Mouse (Mus musculus) myocyte (in vitro differentiated cells): Measurements from ENCODE around the gene Gm47289.

Source experiments
- MAX ChIP-seq: IDR thresholded peaks from one replicate; pipeline ENCODE4 v1.6.1; 2011; ENCODE audit warnings: low read depth, mild to moderate bottlenecking, control low read depth
- MYOD1 ChIP-seq, 3 experiments: IDR thresholded peaks; one replicate each; pipeline ENCODE4 v1.6.1; 2011; ENCODE audit warnings: control low read depth in 2 of 3, low read depth in 2 of 3, mild to moderate bottlenecking in 2 of 3, moderate library complexity in 1 of 3; ENCODE audit not compliant: insufficient read length in 2 of 3, control insufficient read depth in 1 of 3
- MYOG ChIP-seq, 3 experiments: IDR thresholded peaks; one replicate each; pipeline ENCODE4 v1.6.1; 2011; ENCODE audit warnings: control low read depth in 2 of 3, low read depth in 2 of 3, mild to moderate bottlenecking in 2 of 3; ENCODE audit not compliant: insufficient read length in 2 of 3, control insufficient read depth in 1 of 3, insufficient read depth in 1 of 3
- POLR2A ChIP-seq: IDR thresholded peaks from one replicate; pipeline ENCODE4 v1.6.1; 2011; ENCODE audit warnings: low read depth, mild to moderate bottlenecking, control low read depth, moderate library complexity; ENCODE audit not compliant: insufficient read length
- USF1 ChIP-seq: IDR thresholded peaks from one replicate; pipeline ENCODE4 v1.6.1; 2011; ENCODE audit warnings: low read depth, mild to moderate bottlenecking, control low read depth, moderate library complexity

DNA sequence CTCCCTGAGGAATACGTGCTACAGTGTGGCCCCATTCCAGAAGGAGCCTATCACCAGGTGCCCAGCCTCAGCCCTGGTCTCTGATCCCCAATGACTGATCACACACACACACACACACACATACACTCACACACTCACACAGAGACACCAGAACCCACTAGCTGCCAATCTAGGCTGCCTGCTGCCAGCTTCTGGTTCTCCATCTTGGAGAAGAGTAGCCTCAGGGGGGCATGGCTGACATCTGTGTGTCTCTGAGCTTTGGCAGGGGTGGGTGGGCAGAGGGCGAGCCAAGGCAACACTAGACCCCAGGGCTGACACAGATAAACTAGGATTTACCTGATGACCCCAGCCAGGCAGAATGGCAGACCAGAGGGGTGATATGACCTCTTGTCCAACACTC is 20.1 kb upstream of the Gm47289 start:
- TF ChIP-seq POLR2A: no peak
- no peak for TF ChIP-seq MYOG (IDR thresholded peaks at IDR 0.05; ENCODE audit: control insufficient read depth in 1 of 3, insufficient read depth in 1 of 3, insufficient read length in 2 of 3, low read depth in 2 of 3)
- no peak for TF ChIP-seq MYOD1 (IDR thresholded peaks at IDR 0.05; ENCODE audit: control insufficient read depth in 1 of 3, insufficient read length in 2 of 3, low read depth in 2 of 3)
- TF ChIP-seq MAX: no peak
- TF ChIP-seq USF1: no peak
